Mouse (Mus musculus) kidney, adult 18-20 months (tissue): ENCODE measurements around the gene Fam208a.

Source experiments
- DNase-seq: peaks from one replicate; pipeline ENCODE4 v3.0.0; 2021

The Fam208a gene

GRCm38 (mm10) chr14:27422301-27422700 is 6.3 kb upstream of the Fam208a start:
- DNase-seq, result no peak

GRCm38 (mm10) chr14:27428973-27429711 is 508 bp downstream of the Fam208a start:
- peak; percentile 82 for DNase-seq

- DNase-seq, result no peak
These were observed 1.6 kb downstream of the Fam208a start for GRCm38 (mm10) chr14:27430280-27430679.

- DNase-seq, result no peak
These were observed 3.4 kb downstream of the Fam208a start for GRCm38 (mm10) chr14:27432064-27432463.

GRCm38 (mm10) chr14:27436116-27436515 is 7.5 kb downstream of the Fam208a start:
- no peak for DNase-seq

- no peak for DNase-seq
These were observed 8.2 kb downstream of the Fam208a start for GRCm38 (mm10) chr14:27436826-27437225.

GRCm38 (mm10) chr14:27440921-27441320 is 12.3 kb downstream of the Fam208a start:
- no peak for DNase-seq

GRCm38 (mm10) chr14:27444851-27445281 is 16.2 kb downstream of the Fam208a start:
- no peak for DNase-seq

- no peak for DNase-seq
These were observed 18.3 kb downstream of the Fam208a start for GRCm38 (mm10) chr14:27446963-27447362.

GRCm38 (mm10) chr14:27491399-27491798 is 62.8 kb downstream of the Fam208a start:
- DNase-seq, result no peak

- no peak for DNase-seq
These were observed 64.9 kb downstream of the Fam208a start for GRCm38 (mm10) chr14:27493516-27493915.

- DNase-seq, result no peak
These were observed 72.5 kb downstream of the Fam208a start for GRCm38 (mm10) chr14:27501096-27501495.

GRCm38 (mm10) chr14:27507894-27508643 is 79.4 kb downstream of the Fam208a start, which contains the start of gene Ccdc66:
TSS of gene Ccdc66 (minus strand) at chr14:27508460.
- DNase-seq, result peak; percentile 100

- DNase-seq, result no peak
These were observed 80.1 kb downstream of the Fam208a start for GRCm38 (mm10) chr14:27508644-27509301.

GRCm38 (mm10) chr14:27524541-27524940 is 95.9 kb downstream of the Fam208a start:
- no peak for DNase-seq
